Mouse (Mus musculus): ENCODE results near the gene Boc.

Boc gene

DNA sequence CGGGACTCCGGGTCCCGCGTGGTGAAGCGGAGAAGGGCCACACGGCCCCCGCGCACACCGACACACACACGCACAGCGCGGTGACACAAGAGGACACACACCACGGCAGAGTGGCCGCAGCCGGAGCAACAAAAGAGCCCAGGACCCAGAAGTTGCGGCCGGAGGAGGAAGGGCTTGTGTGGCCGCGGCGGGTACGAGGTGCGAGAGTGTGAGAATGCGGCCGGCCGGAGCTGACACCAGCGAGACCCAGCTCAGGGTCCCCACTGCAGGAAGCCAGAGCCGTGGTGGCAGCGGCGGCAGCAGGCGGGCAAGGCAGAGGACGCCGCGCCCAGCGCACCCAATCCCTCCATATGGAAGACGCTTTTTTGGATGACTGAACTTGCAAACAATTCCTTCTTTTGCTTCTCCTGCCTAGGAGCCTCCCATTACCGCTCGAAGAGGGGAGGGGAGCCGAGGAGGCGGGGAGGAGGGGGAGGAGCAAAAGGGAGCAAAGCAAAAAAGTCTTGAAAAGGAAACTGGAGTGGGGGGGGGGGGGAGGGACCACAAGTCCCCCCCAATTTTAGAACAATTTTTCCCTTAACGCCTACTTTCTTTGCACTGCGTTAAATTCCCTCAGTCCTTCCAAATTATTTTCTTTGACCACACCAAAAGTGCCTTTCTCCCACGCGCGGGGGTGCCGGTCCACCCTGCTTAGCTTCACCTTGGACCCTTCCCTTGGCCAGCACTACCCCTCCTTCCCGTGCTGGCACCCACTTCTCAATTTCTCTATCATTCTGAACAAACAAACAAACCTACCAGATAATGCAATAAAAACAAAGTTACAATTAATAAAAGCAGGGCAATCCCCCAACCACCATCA, at the start of gene Boc:
Gene Boc (minus strand): TSS at position 427 of the 859 bp plus-strand sequence.
- no peak for DNase-seq (ENCODE audit: low spot score)

DNA sequence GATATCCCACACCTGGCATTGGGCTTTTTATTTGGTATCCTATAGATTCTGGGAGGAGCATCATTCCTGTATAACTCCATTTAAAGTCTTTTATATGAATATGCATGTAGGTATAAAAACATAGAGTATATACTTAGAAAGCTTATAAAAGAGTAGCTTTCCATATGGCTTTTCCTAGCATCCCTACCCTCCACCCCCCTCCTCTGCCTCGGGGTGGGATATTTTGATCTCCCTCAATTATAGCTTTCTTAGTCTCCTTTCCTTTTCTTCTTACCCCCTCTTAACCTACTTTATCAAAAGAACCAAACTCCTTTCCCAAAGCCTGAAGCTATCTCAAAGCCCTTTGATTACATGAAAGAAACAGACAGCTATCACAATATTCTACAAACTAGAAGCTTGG, 47.9 kb upstream of the Boc start:
- no peak for DNase-seq (ENCODE audit: low spot score)

DNA sequence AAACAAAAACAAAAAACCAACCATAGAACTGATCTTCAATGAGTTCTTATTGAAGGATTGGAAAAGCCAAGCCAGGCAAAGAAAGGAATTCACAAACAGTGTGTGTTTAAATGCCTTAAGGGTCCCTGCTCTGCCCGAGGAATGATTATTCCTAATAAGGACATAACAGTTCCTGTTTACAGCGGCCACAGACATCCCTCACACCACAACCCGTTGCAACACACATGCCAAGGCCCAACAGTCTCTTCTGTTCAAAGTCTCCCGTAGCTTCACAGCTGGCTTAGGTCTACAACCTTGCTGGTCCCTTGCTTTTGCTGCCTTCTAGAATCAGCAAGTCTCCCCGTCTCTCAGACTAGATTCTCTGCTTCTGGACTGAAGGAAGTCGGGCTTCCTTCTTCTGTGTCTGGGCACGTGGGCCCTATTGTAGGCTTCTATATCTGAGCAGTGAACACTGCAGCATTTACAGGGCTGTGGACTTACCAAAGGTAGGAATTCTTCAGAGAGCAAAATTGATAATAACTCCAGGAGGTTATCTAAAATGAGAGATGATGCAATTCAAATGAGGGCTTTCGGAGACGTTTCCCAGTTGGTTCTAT, 45.4 kb upstream of the Boc start:
- no peak for DNase-seq (ENCODE audit: low spot score)

DNA sequence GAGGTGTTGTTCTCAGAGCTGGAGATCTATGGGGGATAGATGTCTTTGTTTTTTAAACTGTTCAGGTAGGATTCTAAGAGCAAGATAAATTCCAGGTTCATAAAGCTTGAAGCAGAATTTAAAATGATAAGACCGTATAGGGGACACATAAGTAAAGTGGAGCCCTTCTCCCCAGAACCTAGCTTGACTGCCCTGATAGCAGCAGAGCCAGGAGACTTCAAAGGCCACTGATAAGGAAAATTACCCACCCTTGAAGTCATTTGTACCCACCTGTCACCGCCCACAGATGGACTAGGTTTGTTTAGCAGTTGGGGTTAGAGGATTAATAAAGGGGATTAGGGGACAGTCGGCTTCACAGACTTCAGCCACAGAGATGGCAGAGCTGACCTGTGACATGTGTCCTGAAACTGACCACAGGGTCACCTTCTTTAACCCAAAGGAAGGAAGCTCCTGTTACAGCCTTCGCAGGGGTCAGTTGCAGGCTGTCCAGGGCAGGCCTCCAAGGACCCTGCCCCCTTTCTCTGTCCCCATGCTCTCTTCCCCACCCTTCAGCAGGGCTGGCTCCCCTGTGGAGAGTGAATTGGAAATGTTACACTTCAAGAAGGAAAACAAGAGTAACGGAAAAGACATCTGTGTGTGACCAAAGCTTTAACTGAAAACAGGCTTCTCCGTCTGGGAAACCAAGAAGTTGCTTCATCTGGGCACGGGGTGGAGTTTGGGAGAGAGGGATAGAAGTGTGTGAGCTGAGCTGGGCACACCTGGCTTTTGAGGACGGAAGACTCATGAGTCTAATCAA, 43.5 kb upstream of the Boc start:
- DNase-seq (ENCODE audit: low spot score): no peak

DNA sequence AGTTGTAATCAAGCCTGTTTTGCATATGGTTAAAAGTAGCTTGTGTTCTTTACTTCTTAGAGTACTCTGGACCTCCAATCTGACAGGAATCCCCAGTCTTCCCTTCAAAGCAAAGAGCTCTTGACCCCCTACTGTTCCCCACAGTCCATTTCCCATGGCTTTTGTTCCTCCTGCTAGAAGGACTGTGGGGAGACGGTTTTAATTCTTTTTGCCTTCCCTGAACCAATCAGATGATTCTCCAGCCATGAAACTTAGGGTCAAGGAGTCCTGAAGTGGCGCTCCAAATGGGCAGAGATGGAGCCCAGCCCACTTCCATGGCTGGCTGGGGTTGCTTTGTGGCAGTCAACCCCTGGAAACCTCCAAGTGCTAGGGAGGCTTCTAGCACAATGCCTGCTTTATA, 42.5 kb upstream of the Boc start:
- no peak for DNase-seq (ENCODE audit: low spot score)

DNA sequence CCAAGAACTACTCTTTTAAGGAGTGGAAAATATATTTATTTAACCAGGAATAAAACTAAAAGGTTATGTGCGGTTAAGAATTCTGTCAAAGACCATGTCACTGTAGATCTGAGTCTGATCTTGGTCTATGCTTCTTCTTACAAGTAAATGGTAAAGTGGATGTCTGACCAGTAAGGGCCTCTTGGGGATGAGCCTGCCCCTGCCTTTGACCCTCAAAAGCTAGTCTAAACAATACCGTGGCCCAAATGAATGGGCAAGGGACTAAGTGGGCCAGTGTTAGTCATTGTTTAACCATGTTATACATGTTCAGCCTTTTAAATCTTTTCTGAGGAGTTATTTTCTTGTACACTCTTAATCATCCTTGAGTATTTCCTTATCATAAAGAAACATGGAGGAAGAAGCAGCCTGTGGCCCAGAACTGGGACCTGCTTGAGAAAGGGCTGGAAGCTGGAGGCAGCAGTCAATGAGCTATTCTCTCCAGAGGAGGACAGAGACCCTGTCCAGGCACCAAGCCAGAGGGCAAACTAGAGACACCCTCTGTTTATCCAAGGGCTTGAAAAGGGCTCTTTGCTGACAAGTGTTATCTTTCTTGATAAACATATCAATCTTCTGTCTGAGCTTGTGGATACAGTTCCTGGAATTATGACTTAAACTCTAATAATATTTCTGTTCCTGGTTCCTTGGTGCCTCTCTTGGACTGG, 38.6 kb upstream of the Boc start:
- DNase-seq (ENCODE audit: low spot score): no peak

DNA sequence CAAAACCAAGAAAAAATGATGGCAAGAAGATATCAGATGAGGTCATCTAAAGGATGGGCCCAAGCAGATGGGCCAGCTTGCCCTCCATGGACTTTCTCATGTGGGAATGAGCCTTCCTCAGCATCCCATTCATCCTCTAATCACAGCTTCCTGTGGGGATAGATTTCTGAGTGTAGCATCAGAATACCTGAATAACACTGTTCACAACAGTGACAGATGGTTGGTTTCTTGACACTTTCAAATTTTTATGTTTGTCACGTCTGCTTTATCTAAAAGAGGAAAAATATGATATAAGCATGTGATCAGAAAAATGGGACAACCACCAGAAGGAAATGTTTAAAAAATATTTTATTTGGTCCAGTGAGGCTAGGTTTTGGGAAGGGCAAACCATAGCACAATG, 30.8 kb upstream of the Boc start:
- DNase-seq (ENCODE audit: low spot score): no peak

DNA sequence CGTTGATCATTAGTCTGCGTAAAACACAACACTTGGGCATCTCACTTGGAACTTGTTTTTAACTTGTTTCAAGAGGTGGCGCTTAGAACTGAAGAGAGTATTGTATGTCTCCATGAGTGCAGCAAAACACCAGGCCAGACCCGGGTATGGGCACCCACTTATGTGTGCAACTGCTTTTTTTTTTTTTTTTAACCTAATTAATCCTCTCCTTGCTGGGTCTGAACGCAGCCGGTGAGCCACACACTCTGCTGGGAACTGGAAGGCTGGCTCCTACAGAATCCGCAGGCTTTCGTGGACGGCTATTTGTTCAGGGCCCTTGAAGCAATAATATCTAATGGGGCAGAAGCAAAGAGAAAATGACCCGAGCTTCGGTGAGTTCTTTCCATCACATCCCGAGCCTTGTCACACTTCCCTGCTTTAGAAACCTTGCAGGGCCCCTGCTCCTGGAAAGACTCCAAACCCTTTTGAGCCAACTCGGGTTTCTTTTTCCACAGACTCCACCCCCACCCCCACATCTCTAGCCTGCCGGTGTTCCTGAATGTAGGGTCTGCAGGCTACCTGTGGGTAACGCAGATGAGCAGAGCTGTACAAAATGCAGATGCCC, 20.8 kb upstream of the Boc start:
- no peak for DNase-seq (ENCODE audit: low spot score)

DNA sequence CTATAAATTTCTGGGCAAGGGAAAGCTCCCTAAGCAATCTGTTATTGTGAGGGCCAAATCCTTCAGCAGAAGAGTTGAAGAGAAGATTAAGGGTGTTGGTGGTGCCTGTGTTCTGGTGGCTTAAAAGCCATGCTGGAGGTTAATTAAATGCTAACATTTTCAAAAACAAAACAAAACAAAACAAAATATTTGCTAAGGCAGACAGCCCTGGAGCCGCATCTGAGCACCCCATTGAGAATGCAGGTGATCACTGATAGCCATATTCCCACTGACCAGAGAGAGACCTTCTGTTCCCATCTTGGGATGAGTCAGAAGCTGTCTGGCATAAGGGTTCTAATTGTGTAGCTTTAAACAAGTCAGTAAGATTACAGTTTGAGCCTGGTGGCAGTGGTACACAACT, 19.9 kb upstream of the Boc start:
- DNase-seq (ENCODE audit: low spot score): no peak

DNA sequence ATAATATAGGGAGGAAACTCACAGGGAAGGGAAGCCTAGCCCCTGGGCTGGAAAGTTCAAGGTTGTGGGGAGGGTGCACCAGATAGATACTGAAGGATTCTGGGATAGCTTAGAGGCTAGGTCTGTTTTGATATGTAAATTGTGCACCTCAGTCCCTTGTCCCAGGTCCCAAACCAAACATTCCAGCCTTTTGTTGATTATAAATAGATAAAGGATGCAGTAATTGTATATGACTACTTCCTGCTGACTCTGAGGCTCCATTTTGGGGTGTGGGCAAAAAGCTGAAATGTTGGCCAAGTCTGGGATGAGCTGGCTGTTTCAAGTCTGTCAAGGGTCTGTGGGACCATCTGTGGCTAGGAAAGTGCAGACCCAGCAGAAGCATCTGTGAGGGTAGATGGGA, 9.4 kb upstream of the Boc start:
- no peak for DNase-seq (ENCODE audit: low spot score)

DNA sequence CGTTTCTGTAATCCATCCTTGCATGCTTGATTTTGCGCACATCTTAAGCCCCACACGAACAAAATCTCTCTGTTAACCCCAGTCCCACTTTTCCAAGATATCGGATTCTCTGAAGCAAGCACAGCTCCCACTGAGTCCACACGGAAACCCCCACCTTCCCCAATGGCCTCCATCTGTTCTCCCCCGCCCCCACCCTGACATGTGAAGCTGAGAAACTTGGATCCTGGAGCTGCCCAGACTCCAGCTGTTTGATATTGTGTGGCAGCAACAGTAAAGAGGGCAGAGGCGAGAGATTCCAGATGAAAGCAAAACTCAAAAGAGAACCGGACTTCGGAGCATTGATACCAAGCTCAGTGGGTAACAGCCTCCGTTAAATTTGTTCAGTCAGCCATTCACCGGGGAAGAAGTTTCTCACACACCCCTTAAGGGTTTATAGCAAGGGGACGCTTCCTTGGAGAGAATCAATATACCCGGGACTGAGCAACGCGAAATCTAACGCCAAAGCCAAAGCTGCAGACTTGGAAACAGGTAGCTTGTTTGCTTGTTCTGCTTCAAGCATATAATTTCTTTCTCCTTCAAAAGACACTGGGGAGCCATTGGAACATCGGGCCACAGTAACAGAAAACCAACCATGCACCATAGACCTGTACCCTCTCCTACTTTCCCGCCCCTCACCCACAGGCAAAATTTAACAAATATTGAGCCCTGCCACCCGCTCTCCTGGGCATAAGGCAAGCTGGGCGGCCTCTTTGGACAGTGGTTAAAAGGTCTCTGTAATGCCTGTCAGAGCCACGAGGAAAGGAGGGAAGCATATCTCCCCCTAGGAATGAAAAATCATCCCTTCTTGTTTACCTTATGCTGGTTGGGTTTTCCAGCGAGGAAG, 6.9 kb upstream of the Boc start:
- DNase-seq (ENCODE audit: low spot score): no peak

DNA sequence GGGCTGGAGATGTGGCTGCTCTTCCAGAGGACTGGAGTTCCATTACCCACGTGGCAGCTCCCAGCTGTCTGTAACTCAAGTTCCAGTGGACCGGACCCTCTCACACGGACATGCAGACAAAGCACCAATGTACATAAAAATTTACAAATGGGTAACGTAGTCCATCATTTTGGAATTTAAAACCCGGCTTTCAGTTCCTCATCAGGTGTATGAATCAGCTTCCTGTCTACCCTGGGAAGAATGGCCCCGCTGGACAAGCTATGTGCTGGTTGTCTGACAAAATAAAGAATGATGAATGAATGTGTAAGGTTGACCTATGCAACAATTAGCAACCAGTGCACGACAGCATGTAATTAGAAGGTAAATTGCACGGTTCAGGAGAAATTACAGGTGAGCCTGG, 5.7 kb upstream of the Boc start:
- no peak for DNase-seq (ENCODE audit: low spot score)

DNA sequence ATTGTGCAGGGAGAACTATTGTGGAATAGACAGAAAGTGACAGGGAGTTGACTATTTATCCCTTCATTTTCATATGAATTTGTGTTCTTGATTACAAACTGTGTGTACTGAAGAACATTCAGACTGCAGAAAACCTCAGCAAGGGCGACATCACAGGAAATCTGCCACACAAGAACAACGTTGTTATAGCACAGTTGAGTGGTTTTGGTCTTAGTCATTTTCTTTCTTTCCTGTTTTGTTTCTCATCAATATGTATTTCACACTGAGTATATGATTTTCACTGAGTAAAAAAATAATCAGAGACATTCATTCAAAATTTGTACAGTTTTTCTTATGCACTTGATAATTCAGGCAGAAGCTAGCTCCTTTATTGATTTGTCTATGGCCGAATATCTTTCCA, 3.4 kb upstream of the Boc start:
- DNase-seq (ENCODE audit: low spot score): no peak

DNA sequence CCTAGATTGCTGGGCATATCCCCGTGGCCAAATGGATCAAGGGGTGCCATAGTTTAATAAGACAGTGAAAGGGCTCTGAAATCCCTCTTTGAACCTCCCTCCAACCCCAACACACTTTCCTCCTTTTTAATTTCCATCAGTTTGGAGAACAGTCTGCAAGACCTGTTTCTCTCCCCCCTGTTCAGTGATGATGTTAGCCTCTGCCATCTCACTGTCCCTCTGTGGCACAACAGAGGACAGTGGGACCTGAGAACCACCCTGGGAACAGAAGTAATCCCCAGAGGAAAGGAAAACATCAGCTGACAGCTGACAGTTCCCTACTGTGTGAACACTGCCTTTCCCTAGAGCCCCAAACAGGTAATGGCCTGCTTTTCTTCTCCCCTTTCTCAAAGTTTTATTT, 1.5 kb upstream of the Boc start:
- no peak for DNase-seq (ENCODE audit: low spot score)

DNA sequence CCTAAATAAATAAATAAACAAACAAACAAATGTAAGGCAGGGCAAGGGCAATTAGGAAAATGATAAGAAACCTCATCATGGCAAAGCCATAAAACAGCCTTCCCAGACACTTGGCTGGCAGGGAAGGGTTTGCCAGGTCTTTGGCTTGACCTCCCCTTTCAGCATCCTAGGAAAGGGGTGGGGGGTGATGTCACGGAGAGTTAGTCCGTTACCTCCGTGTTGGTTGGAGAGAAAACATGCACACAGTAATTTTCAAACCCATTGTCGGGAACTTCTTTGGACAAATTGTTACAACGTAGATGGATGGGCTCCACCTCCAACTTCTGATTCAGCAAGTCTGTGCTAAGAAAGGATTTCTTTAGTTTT, 616 bp upstream of the Boc start:
- no peak for DNase-seq (ENCODE audit: low spot score)

DNA sequence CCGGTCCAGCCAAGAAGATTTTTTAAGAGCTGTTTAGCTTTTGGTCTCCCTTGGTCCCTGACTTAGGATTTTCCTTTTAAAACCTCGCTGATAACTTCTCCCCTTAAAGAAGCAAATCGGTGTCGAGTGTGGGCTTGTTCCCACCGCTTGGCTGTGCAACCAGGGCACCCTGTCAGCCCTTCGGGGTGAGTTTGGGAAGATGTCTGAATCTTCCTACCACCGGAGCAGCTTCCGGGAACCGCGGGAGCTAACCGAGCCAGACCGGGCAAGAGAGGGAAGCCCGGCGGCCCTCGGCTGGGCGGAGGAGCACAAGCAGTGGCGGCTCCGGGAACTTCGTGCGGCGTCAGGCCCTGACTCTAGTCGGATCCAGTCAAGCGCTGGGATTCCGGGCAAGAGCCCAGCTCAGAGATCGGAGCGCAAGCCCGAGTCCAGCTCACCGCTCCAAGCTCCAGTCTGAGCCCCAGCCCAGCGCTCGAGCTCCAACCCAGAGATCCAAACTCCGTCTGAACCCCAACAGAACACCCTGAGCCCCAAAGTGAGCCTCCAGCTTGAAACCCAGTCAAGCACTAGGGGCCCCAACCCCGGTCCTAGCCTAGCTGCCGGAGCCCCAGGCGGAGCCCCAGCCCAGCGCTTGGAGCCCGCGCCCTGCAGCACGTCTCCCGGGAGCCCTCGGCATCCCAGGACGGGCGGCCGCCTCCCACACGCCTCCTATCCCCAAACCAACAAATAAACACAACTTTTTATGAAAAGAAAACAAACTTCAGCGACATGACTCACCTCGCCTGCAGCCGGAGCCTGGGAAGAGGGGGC, 831 bp downstream of the Boc start:
- no peak for DNase-seq (ENCODE audit: low spot score)

DNA sequence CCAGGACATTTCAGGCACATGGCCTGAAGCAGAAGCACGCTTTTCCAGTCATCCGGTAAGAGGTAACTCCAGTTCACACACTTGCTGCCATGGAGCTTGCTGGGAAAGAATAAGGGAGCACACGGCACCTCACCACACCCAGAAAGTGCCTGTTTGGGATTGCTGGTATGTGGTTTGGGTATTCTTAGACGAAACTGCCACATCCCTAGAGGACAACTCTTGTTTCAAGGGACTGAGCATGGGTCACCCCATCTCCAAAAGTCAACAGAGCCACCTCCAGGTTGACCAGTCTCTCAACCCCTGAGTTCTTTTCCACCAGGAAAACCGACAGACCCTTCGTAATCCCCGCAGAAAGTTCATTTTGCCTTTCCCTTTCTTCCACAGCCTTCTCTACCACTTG, 1.6 kb downstream of the Boc start:
- DNase-seq (ENCODE audit: low spot score): no peak

DNA sequence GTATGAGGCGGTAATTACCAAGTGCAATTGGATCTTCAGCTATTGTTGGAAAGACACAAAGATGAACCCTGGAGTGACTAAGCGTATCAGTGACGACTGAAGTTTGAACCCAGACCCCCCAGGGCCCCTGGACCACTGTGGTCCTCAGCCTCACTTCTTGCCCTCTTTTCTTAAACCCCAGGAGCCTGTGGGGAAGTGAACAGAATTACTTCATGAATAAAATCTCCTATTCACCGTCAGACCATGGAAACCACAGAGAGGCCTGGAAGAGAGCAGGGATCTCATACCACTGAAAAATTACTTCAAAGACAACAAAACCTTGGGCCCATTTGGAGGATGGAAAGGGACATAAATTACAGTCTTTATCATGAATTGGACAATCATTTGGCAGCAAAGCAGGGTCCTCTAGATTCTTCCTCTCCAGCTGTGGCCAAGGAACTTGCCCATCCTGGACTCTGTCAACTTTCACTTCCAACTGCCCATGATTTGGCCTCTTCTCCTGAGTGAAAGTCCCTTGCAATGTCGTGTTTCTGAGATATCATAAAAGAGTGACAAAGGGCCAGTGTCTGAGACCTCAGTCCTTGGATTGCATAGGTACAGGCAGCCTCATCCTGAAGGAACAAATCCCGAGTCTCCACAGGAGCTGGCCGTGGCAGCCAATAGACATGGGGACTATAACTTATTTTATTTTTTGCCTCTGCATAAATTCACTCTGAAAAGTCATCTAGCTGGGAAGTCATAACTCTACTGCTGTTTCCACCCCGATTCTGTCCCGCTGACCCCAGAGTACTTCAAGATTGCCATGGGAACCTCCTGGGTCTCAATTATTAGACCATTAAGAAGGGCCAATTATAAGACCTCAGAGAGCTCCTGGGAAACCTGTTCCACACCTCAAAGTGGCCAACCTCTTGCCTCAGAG, 2.6 kb downstream of the Boc start:
- no peak for DNase-seq (ENCODE audit: low spot score)

DNA sequence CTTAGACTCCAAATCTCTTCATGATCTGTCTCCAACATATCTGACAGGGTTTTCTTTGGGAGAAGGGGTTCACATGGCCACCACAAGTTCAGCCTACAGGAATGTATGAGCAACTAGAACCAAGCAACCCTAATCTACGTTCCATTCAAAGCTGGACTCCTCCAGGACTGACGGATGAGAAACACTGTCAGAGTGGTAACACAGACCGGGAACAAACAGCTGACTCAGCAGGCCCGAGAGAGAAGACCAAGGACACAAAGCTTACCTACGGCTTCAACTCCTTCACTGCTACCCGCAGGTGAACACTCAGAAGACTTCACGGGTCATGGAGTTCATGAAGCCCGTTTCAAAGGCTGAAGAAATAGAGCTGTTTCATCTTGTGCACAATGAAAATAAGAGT, 4.8 kb downstream of the Boc start:
- DNase-seq (ENCODE audit: low spot score): no peak

Data from layer of hippocampus, adult 9-10 months (tissue).